Mouse (Mus musculus): ENCODE measurements at regions not wholly inside any gene's neighbourhood (a gene's known extent, or its start where the extent isn't known, plus 50 kb on each side); places are given as distances from the start of the nearest gene placed in this dataset.
A peak's percentile ranks its signal among the peaks of the same experiment; 100 is the strongest.

- Histone ChIP-seq H3K4me3 (replicated peaks; ENCODE audit: low read length) (no peak overlapping the region), H3K9me3 (ENCODE audit: low read length) (no peaks in the 10 kb centered on the region), H3K4me1 (replicated peaks; ENCODE audit: low read depth, low read length) (no peaks in the 10 kb centered on the region), H3K36me3 (ENCODE audit: insufficient read depth, low read length) (no peaks in the 10 kb centered on the region), H3K27me3 (ENCODE audit: insufficient read depth, low read length) (peaks cover 2% of the 10 kb centered on the region; the same call in 1 of the 2 replicates)
- TF ChIP-seq CTCF (conservative IDR thresholded peaks at IDR 0.05; ENCODE audit: low read length) (no peak), POU5F1 (IDR thresholded peaks at IDR 0.05; ENCODE audit: borderline replicate concordance, low read length) (no peak), NANOG (IDR thresholded peaks at IDR 0.05; ENCODE audit: borderline replicate concordance, low read length) (no peak)
These were observed 114.0 kb downstream of the Srek1 start for GRCm38 (mm10) chr13:103660248-103660996.

- peaks cover 2% of the 10 kb centered on the region; the same call in 1 of the 2 replicates for H3K27me3 ChIP-seq (ENCODE audit: insufficient read depth, low read length)
- H3K36me3 ChIP-seq (ENCODE audit: insufficient read depth, low read length) = no peaks in the 10 kb centered on the region
- no peak for TF ChIP-seq POU5F1 (IDR thresholded peaks at IDR 0.05; ENCODE audit: borderline replicate concordance, low read length)
- TF ChIP-seq NANOG (IDR thresholded peaks at IDR 0.05; ENCODE audit: borderline replicate concordance, low read length) = no peak
- no peak overlapping the region for H3K4me3 ChIP-seq (replicated peaks; ENCODE audit: low read length)
- H3K9me3 ChIP-seq (ENCODE audit: low read length) = no peaks in the 10 kb centered on the region
- H3K4me1 ChIP-seq (replicated peaks; ENCODE audit: low read depth, low read length) = no peaks in the 10 kb centered on the region
These were observed 118.4 kb downstream of the Srek1 start for GRCm38 (mm10) chr13:103655966-103656365.

GRCm38 (mm10) chr13:103653216-103653615 is 121.2 kb downstream of the Srek1 start:
- TF ChIP-seq CTCF (conservative IDR thresholded peaks at IDR 0.05; ENCODE audit: low read length) (no peak), POU5F1 (IDR thresholded peaks at IDR 0.05; ENCODE audit: borderline replicate concordance, low read length) (no peak), NANOG (IDR thresholded peaks at IDR 0.05; ENCODE audit: borderline replicate concordance, low read length) (no peak)
- H3K4me1 ChIP-seq (replicated peaks; ENCODE audit: low read depth, low read length) = no peaks in the 10 kb centered on the region
- H3K36me3 ChIP-seq (ENCODE audit: insufficient read depth, low read length) = no peaks in the 10 kb centered on the region
- no peak overlapping the region for H3K4me3 ChIP-seq (replicated peaks; ENCODE audit: low read length)
- H3K27me3 ChIP-seq (ENCODE audit: insufficient read depth, low read length) = peaks cover 2% of the 10 kb centered on the region; the same call in 1 of the 2 replicates
- H3K9me3 ChIP-seq (ENCODE audit: low read length) = no peaks in the 10 kb centered on the region

- TF ChIP-seq POU5F1 (IDR thresholded peaks at IDR 0.05; ENCODE audit: borderline replicate concordance, low read length) (no peak), CTCF (conservative IDR thresholded peaks at IDR 0.05; ENCODE audit: low read length) (no peak), NANOG (IDR thresholded peaks at IDR 0.05; ENCODE audit: borderline replicate concordance, low read length) (no peak)
- Histone ChIP-seq H3K4me3 (replicated peaks; ENCODE audit: low read length) (no peak overlapping the region), H3K4me1 (replicated peaks; ENCODE audit: low read depth, low read length) (no peaks in the 10 kb centered on the region), H3K36me3 (ENCODE audit: insufficient read depth, low read length) (no peaks in the 10 kb centered on the region), H3K9me3 (ENCODE audit: low read length) (no peaks in the 10 kb centered on the region), H3K27me3 (ENCODE audit: insufficient read depth, low read length) (no peaks in the 10 kb centered on the region)
These were observed 125.0 kb downstream of the Srek1 start for GRCm38 (mm10) chr13:103649383-103649782.

DNA sequence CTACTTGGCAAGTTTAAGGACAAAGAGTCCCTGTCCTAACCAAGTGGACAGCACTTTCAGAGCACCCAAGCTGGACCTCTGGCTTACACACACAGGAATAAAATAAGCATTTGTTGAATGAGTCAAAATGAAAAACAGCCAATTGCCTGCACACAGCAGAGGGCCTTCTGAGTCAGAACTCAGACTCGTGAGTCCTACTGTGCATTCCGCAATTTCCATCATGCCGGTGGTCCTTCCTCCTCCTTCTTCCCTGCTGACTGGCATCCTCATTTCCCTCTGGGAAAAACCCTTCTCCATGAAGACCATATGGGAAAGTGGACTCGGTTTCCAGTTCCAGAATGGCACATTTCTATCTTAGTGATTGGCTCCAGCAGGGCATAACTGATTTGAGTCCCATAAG is 126.4 kb downstream of the Srek1 start:
- no peak for TF ChIP-seq POU5F1 (IDR thresholded peaks at IDR 0.05; ENCODE audit: borderline replicate concordance, low read length)
- no peak for TF ChIP-seq NANOG (IDR thresholded peaks at IDR 0.05; ENCODE audit: borderline replicate concordance, low read length)
- no peak for TF ChIP-seq CTCF (conservative IDR thresholded peaks at IDR 0.05; ENCODE audit: low read length)
- Histone ChIP-seq H3K4me1 (replicated peaks; ENCODE audit: low read depth, low read length) (no peaks in the 10 kb centered on the region), H3K4me3 (replicated peaks; ENCODE audit: low read length) (no peak overlapping the region), H3K36me3 (ENCODE audit: insufficient read depth, low read length) (no peaks in the 10 kb centered on the region), H3K9me3 (ENCODE audit: low read length) (no peaks in the 10 kb centered on the region), H3K27me3 (ENCODE audit: insufficient read depth, low read length) (no peaks in the 10 kb centered on the region)

DNA sequence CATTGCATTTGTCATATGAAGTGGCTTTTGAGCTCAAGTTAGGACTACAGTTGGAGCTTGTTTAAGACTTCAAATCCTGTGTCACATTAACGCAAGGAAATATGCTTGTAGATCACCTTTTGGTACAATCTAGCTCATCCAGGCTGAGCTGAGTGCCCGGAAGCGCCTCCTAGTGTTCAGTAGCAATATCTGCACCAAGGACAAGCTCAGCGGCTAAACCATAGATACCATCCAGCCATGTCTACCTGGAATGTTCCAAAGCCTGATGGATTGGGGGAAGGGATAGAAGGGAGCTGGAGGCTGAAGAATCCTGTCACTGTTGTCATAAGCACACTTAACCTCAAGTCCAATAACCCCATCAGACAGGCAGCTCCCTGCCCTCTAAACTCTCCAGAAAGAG is 128.4 kb downstream of the Srek1 start:
- no peak overlapping the region for H3K4me3 ChIP-seq (replicated peaks; ENCODE audit: low read length)
- no peaks in the 10 kb centered on the region for H3K9me3 ChIP-seq (ENCODE audit: low read length)
- H3K27me3 ChIP-seq (ENCODE audit: insufficient read depth, low read length) = no peaks in the 10 kb centered on the region
- no peaks in the 10 kb centered on the region for H3K4me1 ChIP-seq (replicated peaks; ENCODE audit: low read depth, low read length)
- no peaks in the 10 kb centered on the region for H3K36me3 ChIP-seq (ENCODE audit: insufficient read depth, low read length)
- TF ChIP-seq NANOG (IDR thresholded peaks at IDR 0.05; ENCODE audit: borderline replicate concordance, low read length) (no peak), CTCF (conservative IDR thresholded peaks at IDR 0.05; ENCODE audit: low read length) (peak; percentile 74)

GRCm38 (mm10) chr13:103643993-103644722 is 130.2 kb downstream of the Srek1 start:
- TF ChIP-seq NANOG (IDR thresholded peaks at IDR 0.05; ENCODE audit: borderline replicate concordance, low read length) = no peak
- peak; percentile 37 for TF ChIP-seq CTCF (conservative IDR thresholded peaks at IDR 0.05; ENCODE audit: low read length)
- TF ChIP-seq POU5F1 (IDR thresholded peaks at IDR 0.05; ENCODE audit: borderline replicate concordance, low read length) = no peak
- Histone ChIP-seq H3K4me3 (replicated peaks; ENCODE audit: low read length) (no peak overlapping the region), H3K9me3 (ENCODE audit: low read length) (no peaks in the 10 kb centered on the region), H3K27me3 (ENCODE audit: insufficient read depth, low read length) (no peaks in the 10 kb centered on the region), H3K4me1 (replicated peaks; ENCODE audit: low read depth, low read length) (no peaks in the 10 kb centered on the region), H3K36me3 (ENCODE audit: insufficient read depth, low read length) (no peaks in the 10 kb centered on the region)

GRCm38 (mm10) chr13:103643486-103643885 is 130.9 kb downstream of the Srek1 start:
- TF ChIP-seq CTCF (conservative IDR thresholded peaks at IDR 0.05; ENCODE audit: low read length) (no peak), POU5F1 (IDR thresholded peaks at IDR 0.05; ENCODE audit: borderline replicate concordance, low read length) (no peak), NANOG (IDR thresholded peaks at IDR 0.05; ENCODE audit: borderline replicate concordance, low read length) (no peak)

More at GRCm38 (mm10) chr13:103643486-103643885, 130.9 kb downstream of the Srek1 start:
- Histone ChIP-seq H3K4me1 (replicated peaks; ENCODE audit: low read depth, low read length) (no peaks in the 10 kb centered on the region), H3K4me3 (replicated peaks; ENCODE audit: low read length) (no peak overlapping the region), H3K9me3 (ENCODE audit: low read length) (no peaks in the 10 kb centered on the region), H3K36me3 (ENCODE audit: insufficient read depth, low read length) (no peaks in the 10 kb centered on the region), H3K27me3 (ENCODE audit: insufficient read depth, low read length) (no peaks in the 10 kb centered on the region)
